Mouse (Mus musculus) telencephalon, adult 2 months (tissue): ENCODE measurements around the gene Hpcal4.

Experiments
- DNase-seq: peaks from one replicate; pipeline ENCODE4 v3.0.0-alpha.2; 2011; ENCODE audit warnings: low read depth, low spot score

Hpcal4 gene

GRCm38 (mm10) chr4:123201186-123202093 lies 18.4 kb downstream of the Hpcal4 start, which contains the start of gene Nt5c1a:
Gene Nt5c1a (plus strand): TSS chr4:123201504.
- DNase-seq, result no peak

- DNase-seq, result no peak
Measured at GRCm38 (mm10) chr4:123202094-123202420, 19.0 kb downstream of the Hpcal4 start.

DNA sequence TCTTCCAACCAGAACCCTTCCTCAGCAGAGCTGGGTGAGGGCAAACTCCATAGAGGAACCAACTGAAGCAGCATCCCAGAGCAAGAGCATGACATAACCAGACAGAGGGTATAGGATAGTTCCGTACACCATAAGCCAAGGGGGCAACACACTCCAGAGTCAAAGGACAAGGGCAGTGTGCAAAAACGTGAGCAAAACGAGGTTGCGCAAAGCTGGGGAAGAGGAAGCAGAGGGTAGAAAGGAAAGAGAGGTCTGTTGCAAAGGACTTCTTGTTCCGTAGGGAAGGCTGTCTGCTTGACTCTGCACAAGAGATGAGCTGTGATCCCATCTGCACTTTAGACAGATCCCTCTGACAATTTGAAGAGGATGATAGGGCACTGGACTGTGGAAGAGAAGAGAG lies 24.3 kb downstream of the Hpcal4 start:
- DNase-seq, result no peak

- DNase-seq, result no peak
Measured at GRCm38 (mm10) chr4:123210996-123211395, 28.0 kb downstream of the Hpcal4 start.

DNA sequence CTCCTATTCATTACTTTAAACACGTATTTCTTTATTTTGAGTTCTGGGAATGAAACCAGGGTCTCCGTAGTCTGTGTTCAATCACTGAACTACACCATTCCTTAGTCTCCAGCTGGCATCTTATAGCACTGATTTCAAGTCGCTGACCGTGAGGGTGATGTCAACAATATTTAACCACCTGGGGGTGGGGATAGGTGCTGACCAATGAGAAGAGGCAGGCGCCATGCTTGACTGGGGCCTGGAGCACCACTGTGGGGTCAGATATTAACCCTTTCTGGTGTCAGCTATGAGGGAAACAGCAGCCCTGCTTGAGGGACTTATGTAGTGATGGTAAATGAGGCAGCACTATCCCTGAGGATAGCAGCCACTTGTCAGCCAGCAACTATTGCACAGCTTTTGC lies 28.4 kb downstream of the Hpcal4 start:
- DNase-seq, result no peak

- DNase-seq, result no peak
Measured at GRCm38 (mm10) chr4:123212330-123212729, 29.3 kb downstream of the Hpcal4 start.

DNA sequence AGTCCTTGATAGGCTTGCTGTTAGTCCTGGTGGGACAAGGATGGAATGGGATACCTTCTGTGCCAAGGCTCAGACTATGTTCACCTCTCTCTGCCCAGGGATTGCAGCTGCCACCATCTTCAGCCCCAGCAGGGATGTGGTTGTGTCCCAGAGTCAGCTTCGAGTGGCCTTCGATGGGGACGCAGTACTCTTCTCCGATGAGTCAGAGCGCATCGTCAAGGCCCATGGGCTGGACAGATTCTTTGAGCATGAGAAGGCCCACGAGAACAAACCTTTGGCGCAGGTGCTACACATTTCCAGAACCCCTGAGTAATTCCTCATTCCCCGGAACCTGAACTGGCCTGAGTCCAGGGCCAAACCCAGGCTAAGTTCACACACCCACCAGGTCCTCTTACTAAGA lies 30.9 kb downstream of the Hpcal4 start:
- DNase-seq, result no peak

- no peak for DNase-seq
Measured at GRCm38 (mm10) chr4:123215367-123215766, 32.3 kb downstream of the Hpcal4 start.

DNA sequence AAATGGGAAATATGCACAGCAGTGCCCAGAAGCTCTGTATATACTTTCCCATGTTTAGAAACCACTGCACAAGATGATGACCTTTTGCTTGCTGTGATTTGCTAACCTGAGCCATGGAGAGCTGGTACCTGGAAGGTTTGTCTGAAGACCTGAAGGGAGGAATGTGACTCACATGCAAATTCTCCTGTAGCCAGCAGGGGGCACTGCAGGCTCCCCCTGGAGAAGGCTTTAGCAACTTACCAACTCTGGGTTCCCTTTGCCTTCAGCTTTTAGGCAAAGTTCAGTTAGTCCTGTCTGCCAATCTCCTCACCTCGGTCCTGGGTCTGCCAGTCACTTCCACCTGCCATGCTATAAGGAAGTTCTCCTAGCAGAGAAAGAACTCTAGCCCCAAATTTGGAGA lies 33.8 kb downstream of the Hpcal4 start:
- DNase-seq, result no peak

DNA sequence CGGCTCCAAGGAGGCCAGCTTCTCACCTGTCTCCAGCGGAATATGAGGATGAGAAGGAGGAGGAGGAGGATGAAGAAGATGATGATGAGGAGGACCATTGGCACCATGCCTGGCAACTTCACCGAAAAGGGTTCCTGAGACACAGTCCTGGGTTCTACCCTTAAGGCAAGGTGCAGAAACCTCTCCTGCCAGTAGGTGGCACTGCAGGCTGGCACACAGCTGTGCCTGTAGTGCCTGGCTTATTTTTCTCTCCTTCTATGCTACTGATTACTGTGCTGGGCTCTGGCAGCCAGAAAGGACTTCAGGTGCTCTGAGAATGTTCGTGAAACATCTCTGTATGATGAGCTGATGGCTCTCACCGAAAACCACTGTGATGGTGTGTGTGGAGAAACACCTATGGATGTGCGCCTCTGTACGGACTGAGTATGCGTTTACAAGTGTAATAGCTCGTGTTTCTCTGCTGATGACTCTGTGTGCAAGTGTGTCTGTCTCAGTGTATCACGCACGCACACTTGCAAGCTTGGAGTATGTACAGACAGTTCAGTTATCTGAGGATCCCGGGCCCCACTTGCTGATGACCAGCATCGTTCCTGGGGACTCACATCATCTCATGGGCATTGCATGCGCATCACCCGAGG lies 36.8 kb downstream of the Hpcal4 start:
- DNase-seq, result no peak

- DNase-seq, result no peak
Measured at GRCm38 (mm10) chr4:123220637-123221036, 37.6 kb downstream of the Hpcal4 start.

DNA sequence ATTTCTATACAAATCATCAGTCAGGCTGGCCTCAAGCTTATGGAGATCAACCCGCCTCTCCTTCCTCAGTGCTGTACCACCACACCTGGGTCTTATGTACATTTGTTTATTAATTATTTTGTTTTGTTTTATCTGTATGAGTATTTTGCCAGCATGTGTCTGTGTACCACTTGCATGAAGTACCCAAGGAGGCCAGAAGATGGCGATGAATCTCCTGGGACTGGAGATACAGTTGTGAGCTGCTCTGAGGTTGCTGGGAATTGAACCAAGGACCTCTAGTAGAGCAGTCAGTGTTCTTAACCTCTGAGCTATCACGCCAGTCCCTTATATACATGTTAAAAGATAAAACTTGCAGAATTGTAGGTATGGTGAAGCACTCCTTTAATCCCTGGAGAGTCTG lies 40.3 kb downstream of the Hpcal4 start:
- DNase-seq, result no peak

GRCm38 (mm10) chr4:123225718-123226403 lies 42.8 kb downstream of the Hpcal4 start:
- no peak for DNase-seq

DNA sequence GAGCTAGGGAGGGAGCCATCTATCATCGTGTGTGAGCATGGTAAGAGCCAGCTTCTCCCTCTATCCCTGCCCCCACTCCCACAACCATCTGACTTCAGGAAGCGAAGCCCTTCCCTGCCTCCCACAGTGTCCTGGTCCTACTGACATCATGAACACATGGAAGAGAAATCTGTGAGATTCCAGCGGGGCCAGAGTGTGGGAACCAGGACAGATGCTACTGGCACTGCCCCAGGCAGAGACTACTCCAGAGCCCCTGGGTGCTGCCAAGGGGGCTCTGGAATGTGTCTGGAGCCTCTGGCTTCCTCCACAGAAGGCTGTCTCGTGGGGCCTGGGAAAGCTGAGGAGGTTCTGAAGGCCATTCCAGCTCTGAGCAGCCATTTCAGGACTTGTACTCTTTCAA lies 44.7 kb downstream of the Hpcal4 start:
- no peak for DNase-seq

DNA sequence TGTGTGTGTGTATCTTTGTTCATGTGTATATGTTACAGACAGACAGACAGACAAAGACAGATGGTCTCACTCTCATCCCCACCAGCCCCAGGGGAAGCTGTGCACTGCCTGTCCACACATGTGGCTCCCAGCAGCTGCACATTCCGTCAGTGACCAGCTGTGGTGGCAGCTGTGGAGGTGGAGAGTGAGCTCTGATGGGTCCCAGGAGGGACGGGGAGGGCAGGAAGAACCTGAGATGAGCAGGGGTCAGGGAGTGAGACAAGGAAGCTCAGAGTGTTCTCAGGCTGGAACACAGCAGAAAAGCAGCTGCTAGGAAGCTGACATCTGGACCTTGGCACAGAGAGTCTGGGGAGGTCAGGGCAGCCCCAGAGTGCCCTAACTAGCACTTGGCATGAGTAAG lies 45.2 kb downstream of the Hpcal4 start:
- no peak for DNase-seq

- DNase-seq, result no peak
Measured at GRCm38 (mm10) chr4:123229166-123229565, 46.1 kb downstream of the Hpcal4 start.

DNA sequence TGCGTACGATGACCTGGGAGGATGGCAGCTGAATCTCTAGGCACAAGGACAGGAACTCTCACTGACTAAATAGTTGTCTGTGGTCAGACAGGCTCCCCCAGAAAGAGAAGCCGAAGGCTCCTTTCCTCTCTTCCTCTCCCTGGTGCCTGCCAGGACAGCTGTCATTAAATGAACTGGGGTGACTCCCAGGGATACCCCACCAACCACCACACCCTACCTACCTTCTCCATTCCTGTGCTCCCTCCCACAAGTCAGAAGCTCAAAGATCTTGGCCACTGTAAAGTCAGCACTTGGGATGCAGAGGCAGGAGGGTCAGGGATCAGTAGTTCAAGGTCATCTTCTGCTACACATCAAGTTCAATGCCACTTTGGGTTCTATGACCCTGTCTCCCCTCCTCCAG lies 49.8 kb downstream of the Hpcal4 start:
- no peak for DNase-seq

GRCm38 (mm10) chr4:123233492-123234084 lies 50.6 kb downstream of the Hpcal4 start, which contains the start of gene Heyl:
Gene Heyl (plus strand): TSS chr4:123233556.
- no peak for DNase-seq

- no peak for DNase-seq
Measured at GRCm38 (mm10) chr4:123235835-123236430, 52.9 kb downstream of the Hpcal4 start.

GRCm38 (mm10) chr4:123236431-123237031 lies 53.5 kb downstream of the Hpcal4 start:
- DNase-seq, result no peak
